Mouse (Mus musculus) lung, postnatal 14 days (tissue): Measurements from ENCODE around the gene Nxnl1.

Source experiments
- DNase-seq: peaks from one replicate; pipeline ENCODE4 v3.0.0; 2021

The Nxnl1 gene

DNA sequence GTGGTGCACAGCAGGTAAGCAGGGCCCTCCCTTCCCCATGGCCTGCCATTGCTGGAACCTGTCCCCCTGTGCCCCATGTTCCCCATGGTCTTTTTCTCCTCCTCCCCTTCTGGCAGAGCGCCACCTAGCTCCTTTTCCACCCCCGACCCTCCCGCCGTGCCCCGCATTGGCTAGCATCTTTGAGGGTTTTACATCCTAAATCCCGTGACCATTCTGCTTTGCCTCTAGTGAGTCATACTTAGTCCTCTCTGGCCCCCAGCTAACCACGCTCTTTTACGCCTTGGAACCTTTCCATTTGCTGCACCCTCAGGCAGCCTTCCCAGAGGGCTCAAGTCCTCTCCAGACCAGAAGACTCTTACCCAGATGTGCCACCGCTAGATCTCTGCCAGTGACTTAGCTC, 13.8 kb upstream of the Nxnl1 start:
- no peak for DNase-seq

DNA sequence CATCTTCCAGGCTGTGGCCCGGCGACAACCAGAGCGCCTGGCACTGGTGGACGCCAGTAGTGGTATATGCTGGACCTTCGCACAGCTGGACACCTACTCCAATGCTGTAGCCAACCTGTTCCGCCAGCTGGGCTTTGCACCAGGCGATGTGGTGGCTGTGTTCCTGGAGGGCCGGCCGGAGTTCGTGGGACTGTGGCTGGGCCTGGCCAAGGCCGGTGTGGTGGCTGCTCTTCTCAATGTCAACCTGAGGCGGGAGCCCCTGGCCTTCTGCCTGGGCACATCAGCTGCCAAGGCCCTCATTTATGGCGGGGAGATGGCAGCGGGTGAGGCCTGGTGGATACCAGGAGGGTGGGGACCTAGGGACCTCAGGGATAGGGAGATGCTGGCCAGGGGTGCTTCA, 13.1 kb upstream of the Nxnl1 start:
- DNase-seq = no peak

DNA sequence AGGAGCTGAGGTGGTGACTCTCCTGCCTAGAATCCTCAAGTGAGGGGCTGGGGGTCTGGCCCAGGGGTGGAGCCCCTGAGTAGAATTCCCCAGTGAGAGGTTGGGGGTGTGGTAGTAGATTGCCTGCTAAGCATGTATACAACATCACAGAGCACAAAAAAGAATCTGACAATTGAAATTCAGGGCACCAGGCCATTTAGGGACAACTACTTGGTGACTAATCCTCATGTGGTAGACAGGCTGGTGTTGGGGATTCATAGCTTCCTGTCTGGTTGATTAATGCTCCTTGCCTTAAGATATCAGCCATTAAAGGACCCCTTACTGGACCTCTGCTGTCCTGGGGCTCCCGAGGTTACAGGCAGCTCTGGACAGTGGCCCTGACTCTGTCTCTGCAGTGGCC, 12.6 kb upstream of the Nxnl1 start:
- no peak for DNase-seq

DNA sequence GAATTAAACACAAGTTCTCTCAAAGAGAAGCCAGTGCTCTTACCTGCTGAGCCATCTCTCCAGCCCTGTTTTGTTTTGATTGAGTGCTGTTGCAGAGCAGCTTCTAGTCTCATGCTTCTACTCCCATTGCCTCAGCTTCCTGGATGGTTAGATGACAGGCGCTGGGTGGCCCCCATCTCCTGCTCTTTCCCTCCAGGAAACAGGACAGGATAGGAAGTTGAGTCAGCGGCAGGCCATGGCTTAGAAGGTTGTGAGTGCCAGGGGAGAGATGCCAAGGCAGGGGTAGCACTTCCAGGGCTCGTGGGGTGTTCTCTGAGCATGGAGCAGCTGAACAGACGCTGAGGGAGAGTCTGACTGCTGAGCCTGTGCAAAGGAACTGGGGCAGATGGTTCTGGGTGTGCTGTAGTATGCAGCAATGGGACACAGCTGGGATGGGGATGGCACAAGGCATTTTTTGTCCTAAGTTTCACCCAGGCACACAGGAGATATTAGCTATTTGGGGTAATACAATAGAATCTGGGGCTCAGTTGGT, 11.5 kb upstream of the Nxnl1 start:
- DNase-seq = no peak

DNA sequence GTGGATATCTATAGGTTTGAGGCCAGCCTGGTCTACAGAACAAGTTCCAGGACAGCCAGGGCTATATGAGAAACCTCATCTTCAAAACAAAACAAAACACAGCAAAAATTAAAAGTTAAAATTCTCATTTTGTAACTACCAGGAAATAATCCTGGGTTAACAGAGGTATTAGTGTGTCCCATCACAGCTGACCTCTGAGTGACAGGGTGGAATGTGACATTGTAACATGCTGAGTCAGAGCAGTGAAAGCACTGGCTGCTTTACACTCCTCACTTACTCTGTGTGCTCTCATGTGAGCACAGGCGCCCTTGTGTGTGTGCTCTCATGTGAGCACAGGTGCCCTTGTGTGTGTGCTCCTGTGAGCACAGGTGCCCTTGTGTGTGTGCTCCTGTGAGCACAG, 8.6 kb upstream of the Nxnl1 start:
- no peak for DNase-seq

DNA sequence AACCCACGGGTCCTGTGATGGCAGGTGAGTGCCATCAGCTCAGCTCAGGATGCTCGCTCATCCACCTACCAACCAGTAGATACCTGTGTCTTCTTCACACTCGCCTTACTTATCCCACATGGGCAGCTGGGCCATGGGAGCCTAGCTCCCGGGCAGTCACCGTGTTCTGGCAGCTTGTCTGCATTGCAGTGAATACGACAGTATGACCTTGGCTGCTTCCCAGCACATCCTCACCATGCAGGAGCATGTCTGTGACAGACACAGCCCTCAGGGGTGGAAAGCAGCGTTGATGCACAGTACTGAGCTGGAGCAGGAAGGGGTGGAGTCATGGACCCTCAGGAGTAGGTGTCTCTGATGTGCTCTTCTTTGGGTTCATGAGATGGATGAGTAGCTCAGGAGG, 8.0 kb upstream of the Nxnl1 start:
- DNase-seq = no peak

DNA sequence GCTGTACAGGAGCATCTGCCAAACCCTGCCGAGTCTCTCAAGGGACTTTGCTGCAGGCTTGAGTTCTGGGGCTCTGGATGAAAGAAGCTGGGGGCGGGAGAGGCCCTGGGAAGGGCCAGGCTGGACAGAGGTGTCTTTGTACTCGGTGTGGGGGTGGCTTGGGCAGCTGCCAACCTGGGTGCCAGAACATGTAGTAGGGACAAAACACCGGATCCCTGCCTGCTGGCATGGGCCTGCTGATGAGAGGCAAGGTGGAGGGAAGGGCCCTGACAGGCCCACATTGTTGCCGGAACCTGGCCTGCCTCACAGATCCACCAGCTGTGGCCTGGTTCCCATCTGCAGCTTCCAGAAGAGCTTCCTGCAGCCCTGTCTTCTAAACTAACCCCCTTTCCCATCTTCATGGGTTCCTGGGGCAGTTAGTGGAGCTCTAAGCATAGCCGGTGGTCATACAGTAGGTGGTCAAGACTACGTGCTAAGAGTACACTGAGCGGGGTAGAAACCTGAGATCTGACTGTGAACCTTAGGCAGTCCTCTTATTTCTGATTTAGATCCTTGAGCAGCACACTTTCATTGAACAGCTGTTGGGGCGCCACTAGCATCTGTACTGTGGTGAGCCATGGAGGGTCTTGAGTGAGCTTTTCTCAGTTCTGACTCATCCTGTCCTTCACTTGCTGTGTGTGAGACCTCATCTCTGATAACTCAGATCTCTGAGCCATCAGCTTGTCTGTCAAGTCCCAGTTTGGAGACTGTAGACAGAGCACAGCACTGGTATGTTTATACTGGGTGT, 6.6 kb upstream of the Nxnl1 start:
- no peak for DNase-seq

DNA sequence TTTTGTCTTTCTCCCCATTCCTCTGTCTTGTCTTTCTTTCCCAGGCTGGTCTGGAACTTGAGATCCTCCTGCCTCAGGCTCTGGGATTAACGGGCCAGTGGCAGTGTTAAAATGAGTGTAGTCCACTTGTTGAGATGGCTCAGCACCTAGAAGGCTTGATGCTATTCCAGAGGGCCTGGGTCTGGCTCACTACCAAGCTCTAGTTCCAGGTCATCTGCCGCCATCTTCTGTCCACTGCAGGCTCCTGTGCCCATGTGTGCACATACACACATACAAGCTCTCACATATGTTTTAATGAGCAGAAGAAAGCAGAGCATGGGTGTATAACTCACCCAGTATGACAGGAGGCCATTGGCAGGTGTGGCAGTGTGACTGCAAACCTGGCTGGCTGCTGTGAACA, 5.7 kb upstream of the Nxnl1 start:
- DNase-seq = no peak

DNA sequence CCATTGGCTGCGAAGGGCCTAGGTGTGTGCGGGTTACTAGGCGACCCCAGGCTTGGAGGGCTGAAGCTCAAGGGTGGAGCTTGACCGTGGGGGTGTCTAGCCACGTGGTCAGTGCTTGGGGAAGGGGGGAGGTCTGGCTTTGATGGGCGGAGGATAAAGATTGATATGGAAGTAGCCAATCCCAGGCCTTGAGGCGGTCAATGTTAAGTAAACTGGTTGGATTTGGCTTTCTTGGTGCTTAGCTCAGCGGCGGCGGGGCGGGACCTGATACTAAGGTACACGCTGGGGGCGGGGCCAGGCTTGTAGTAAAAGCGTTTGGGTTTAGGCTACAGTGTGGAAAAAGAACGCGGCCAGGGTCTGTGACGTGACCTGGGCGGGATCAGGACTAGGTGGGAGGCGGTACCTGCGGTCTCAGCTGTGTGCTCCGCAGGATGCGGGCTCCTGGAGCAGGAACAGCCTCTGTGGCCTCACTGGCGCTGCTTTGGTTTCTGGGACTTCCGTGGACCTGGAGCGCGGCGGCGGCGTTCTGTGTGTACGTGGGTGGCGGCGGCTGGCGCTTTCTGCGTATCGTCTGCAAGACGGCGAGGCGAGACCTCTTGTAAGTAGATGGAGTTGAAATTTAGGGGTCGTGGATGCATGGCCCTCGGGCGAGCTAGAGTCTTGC, 4.0 kb upstream of the Nxnl1 start:
- DNase-seq = peak; percentile 92

DNA sequence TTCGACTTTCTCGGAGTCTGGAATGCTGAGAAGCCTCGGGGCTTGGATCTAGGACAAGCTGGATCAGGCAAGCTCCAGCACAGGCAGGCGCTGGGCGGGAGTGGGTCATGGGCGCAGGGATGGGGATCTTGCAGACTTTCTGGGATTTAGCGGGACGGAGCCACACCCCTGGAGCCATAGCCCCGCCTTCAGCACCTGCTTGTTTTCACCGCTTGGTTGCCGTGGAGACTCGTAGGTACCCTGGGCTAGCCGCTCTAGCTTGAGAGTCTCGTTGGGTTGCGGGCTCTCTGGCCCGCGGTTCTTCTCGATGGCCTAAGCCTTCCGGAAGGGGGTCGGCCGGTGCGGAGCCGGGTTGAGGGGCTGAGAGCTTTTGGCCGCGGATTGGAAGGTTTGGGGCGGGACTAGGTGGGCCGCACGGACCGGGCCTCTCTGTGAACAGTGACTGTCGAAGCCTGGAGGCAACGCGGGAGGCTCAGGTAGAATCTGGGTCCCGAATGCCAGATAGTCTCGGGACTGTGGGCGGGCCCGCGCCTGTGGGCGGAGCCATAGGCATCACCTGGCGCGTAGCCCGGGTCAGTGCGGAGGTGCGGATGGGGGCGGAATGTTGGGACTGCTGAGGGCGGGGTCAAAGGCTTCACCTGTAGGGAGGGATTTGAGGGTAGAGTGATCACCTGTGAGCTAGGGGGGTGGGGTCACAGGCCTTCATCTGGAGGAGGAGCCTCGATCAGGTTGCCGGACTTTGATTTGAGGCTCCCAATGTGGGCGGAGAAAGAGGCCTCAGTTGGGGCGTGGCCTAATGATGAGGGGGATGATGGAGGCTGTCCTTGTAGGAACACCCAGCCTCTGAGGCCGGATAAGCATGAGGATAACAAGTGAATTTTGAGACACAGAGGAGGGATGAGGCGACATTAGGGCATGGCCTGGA, 3.2 kb upstream of the Nxnl1 start:
- peak; percentile 84 for DNase-seq

DNA sequence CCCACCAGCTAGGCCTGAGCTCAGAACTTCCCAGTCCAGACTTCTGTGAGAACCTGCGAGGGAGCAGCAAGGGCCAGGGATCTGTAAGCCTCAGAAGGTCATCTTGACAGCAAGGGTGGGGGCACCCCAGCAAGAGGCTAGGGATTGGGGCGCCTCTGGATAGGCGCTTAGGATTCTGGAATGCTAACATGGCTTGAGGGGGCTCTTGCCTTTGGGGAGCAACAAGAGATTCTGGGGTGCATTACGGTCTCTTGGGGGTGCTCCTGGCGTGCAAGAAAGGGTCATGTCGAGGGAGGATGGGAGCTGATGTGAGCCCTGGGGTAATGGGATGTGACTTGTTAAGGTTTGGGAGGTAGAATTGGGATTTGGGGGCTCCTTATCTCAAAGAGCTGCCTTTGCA, 2.5 kb upstream of the Nxnl1 start:
- DNase-seq = no peak

DNA sequence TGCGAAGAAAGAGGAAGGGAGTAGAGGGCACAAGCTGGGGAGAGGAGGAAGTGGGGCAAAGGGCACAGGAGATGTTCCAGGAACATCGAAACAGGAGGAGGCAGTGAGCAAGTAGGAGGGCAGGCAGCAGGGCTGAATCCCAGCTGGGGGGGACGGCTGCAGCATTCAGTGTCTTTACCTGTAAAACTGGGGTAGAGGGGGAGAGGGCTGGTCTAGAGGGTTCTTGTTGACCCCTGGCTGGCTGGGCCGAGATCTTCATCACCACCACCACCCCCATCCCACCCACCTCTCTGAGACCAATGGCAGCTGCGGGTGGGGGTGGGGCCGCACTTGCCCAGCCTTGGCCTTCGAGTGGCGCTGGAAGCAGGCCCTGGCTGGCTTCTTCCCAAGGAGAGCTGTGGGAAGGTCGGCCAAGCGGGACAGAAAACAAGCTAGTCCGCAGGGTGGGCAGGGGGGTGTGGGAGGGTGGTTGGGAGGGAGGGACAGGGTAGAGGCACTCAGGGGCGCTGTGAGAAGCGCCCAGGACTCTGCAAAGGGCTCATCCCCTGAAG, 2.1 kb upstream of the Nxnl1 start, which contains the start of gene Slc27a1:
Gene Slc27a1 (plus strand): TSS at position 496 of the 551 bp plus-strand sequence.
- peak; percentile 81 for DNase-seq

DNA sequence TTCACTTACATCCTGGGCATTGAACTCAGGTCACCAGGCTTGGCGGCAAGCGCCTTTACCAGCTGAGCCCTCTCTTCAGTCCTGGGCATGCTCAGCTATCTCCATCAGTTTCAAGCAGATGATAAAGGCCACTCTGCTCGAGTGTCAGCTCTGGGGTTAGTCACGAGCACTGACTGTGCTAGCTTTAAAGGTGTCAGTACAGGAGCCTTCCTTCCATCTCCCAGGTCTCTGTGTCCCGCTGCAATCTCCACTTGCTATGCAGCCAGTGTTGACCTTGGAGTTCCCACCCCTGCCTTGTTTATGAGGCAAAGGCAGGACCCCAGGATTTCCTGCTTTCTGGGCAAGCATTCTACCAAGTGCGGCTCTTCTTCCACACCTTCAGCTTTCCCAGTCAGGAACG, 1.2 kb upstream of the Nxnl1 start:
- no peak for DNase-seq

DNA sequence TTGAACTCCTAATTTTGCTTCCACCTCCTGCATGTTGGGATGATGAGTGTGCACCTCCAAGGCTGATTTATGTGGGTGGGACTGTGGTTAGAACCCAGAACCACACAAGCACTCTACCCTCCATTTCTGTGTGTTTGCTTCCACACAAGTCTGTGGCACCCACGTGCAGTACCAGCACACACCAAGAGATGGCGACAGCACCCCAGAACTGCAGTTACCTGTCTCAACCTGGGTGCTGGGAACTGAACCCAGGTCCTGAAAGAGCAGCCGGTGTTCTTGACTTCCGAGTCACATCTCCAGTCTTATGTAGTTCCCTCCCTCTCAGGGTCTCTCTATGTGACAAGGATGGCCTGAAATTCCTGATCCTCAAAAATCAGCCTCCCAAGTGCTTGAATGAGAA, 2.4 kb downstream of the Nxnl1 start:
- DNase-seq = no peak

DNA sequence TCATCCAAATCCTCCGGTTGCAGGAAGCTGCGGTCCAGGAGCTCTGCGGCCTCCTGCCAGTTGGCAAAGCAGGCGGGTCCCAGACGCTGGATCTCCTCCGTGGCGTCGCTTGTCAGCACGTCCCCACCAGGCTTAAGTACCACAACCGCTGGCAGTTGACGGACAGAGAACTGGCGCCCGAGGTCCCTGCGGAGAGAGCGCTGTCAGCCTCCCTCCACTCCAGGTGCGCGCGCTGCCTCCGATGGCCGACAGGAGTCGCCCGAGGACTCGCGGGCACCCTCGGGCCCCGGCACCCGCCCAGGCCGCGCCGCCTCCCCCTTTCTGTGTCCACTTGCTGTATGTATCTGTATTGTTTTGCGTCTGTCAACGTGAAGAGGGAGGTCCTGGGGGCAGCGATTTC, 3.6 kb downstream of the Nxnl1 start:
- peak; percentile 91 for DNase-seq

DNA sequence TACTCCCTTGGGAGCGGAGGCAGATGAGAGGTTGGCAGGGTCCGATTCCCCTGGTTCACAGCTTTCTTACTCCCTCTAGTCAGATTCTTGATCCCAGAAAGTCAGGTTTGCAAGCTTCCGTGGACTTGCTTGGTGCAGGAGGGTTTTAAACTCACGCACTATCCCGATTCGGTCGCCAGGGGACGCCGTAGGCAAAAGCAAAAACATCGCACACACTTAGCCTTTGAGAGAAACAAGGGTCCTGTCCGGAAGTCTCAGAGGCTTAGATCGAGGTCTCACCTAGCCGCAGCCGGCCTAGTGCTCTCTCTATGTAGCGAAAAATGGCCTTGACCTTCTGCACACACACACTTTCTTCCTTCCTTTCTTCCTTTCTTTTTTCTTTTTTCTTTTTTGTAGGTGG, 5.0 kb downstream of the Nxnl1 start:
- DNase-seq = peak; percentile 77

DNA sequence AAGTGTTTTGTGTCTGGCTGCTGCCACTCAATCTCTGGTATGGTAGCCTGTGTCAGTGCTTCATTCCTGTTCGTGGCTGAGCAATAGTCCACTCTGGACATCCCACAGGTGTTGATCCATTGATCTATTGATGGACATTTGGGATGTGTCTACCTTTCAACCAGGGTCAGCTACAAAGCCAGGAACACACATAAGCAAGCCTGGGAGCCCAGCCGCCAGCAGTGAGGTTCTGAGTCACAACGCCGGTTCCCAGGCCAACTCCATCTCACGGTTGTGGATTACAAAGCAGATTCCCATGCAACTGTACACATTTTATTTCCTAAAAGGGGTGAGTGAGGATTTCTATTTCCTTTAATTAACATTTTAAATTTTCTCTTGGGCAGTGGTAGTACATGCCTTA, 5.6 kb downstream of the Nxnl1 start:
- DNase-seq = no peak

DNA sequence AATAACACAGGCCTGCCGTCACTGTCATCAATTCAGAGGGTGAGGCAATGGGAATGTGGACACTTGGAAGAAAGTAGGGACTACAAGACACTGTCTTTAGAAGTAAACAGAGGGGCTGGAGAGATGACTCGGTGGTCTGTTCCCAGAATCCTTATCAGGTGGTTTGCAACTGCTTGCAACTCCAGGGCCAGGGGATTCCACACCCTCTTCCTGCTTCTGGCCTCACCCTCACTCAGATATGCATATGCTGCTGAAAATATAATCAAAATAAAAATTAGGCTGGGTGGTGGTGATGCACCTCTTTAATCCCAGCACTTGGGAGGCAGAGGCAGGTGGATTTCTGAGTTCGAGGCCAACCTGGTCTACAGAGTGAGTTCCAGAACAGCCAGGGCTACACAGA, 6.3 kb downstream of the Nxnl1 start:
- DNase-seq = no peak

DNA sequence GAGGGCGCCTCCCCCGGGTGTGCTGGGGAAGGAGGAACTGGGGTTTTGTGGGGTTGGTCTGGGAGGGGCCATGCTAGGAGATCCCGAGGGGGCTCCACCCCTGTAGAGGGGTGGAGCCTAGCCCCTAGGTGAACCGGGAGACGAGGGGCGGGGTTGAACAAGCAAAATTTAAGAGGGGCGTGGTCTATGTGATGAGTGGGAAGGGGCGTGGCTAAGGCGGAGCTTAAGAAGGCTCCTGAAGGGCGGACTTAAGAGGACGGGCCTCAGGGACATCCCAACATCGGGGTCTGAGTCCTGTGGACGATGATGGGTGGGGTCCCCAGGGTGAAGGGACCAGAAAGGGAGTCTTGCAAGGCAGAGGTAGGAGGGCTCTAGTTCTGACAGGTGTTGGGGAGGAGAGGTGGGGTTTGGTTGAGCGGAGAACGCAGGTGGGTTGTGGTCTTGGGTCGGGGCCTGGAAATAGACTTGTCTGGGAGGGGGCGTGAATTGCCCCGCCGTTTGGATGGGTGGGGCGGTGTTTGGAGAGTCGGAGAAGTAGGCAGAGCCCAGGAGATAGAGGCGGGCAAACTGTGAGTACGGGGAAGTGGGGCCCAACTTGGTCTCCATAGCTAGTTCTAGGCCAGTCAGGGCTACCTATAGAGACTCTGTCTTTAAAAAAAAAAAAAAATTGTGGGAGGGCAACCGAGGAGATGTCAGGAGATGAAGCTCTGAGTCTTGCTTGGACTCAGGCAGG, 7.3 kb downstream of the Nxnl1 start:
- peak; percentile 80 for DNase-seq

DNA sequence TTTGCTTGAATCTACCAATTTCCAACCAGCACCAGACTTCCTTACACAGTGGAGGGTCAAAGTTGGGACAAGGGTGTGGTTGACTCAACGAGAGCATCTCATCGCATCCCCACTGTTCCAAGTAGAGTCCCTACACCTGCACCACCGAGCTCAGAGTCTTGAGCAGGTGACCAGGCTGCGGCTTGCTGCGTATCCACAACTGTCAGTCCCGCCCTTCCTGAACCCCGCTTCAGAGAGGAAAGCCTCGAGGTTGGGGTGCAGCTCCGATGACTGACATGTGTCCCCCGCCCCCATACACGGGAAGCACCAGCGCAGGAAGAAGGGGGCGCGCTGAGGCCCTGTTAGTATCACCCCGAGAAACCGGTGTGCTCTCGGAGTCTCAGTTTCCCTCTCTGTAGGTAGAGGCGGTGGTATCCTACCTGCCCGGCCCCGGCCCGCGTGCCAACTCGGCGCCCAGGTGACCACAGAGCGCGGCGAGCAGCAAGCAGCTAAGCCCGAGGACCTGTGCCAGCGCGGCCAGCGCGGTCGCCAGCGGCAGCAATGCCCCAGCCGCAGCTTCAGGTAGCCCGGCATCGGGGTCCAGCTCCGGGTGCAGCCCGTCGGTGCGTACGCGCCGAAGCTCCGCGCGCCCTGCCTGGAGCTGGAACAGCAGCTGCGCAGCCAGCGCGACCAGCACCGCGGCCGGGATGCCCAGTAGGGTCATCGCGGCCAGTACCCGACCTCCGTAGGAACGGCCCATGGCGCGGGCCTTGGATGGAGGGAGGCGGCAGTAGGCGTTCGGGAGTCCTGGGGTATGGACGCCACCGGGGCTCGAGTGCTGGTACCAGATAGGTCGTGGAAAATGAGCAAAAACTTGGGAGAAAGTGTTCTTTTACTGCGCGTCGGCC, 8.1 kb downstream of the Nxnl1 start, which contains the start of gene Tmem221:
Gene Tmem221 (minus strand): TSS at position 801 of the 887 bp plus-strand sequence.
- DNase-seq = no peak

DNA sequence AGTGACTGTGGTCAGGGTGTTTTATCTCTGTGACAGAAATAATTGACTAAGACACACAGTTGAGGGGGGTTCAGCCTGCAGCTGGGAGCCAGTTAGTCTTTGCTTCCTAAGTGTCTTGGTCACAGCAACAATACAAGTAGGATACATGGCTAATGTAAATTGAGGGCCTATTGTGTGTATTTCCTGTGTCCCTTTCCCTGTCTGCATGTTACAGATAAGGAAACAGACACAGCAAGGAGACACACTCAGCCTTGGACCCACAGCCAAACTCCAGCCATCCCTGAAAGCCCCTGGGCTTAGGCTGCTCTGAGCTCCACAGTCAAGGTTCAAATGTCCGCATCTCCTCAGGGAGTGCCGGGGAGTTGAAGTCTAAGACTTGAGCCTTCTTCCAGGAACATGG, 11.8 kb downstream of the Nxnl1 start:
- no peak for DNase-seq
